Mouse (Mus musculus) left cerebral cortex, adult 2 months (tissue): ENCODE results near the gene Pkp2. TPM values are rescaled to one million over a fixed set of nuclear protein-coding genes. Genes with fewer than 3 reads are reported as not detected.
"Not testable (repeated sequence)": the region's sequence is repeated elsewhere in the genome, so short reads cannot be mapped to it uniquely, and the experiment has no call there.

Source experiments
- DNase-seq, 2 experiments: peaks; one replicate each; pipeline ENCODE4 v3.0.0; 2021 to 2022; ENCODE audit warnings: low spot score in 2 of 2, mixed read lengths in 1 of 2; ENCODE audit errors: extremely low spot score in 1 of 2
- H3K27ac ChIP-seq: fragments of 200-600 bp; 2 replicates; pipeline ENCODE4 v1.8.1; 2022
- H3K4me3 ChIP-seq: fragments of 200-600 bp; 2 replicates; pipeline ENCODE4 v1.8.1; 2022
- CTCF ChIP-seq: fragments of 200-600 bp; IDR thresholded peaks from 2 replicates; pipeline ENCODE4 v1.8.1; 2022; ENCODE audit warnings: antibody characterized with exemption, mild to moderate bottlenecking, moderate library complexity
- intact Hi-C: fragments of 180-260 bp; cut with DNase I; formaldehyde crosslinking; loops from one replicate; pipeline ENCODE4 v1.15.1; 2025
- total RNA-seq, 2 experiments: library from RNA; stranded (reverse); gene quantifications; 2 replicates each; pipeline ENCODE4 v1.2.3; 2021

Gene Pkp2
- total RNA-seq, 2 experiments from 2014 or later: 5.9 to 9.6 TPM

DNA sequence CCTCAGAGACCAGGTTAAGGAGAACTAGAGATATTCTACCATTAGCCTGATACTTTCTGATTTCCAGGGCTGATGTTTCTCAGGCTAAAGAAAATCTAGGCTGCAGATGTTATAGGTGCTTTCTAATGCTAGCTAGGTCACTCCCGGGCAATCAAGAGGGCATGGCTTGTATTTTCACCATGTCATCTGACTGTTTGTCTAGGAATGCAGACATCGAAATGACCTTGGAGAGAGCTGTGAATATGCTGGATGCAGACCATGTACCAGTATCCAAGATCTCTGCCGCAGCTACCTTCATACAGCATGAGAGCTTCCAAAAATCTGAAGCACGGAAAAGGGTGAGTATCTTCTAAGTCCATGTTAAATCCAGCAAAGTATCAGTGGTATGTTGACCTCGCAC, 17.3 kb downstream of the Pkp2 start:
- intact Hi-C loops: no loop called here
- DNase-seq: no peak

DNA sequence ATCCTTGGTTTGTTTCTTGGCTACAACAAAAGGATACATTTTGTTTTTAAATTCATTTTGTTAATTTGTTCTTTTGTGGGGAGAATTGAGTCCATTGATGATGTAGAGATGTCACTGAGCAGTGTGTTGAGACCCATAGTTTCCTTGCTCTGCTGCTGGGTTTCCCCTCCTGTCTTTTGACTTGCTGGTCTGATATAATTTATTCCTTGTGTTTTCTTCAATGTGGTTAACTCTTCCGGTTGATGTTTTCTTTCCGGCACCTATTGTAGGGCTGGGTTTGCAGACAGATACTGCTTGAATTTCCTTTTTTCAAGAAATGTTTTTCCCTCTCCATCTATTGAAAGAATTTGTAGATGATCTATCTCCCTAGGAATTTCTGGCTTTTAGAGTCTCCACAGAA, 20.8 kb downstream of the Pkp2 start:
- DNase-seq: no peak
- H3K27ac ChIP-seq: no peak overlapping the region
- intact Hi-C loops: no loop called here
- TF ChIP-seq CTCF: no peak
- no peak overlapping the region for H3K4me3 ChIP-seq

More for the DNA sequence above, 17.3 kb downstream of the Pkp2 start:
- no peak overlapping the region for H3K4me3 ChIP-seq
- H3K27ac ChIP-seq: no peak overlapping the region
- TF ChIP-seq CTCF: no peak

DNA sequence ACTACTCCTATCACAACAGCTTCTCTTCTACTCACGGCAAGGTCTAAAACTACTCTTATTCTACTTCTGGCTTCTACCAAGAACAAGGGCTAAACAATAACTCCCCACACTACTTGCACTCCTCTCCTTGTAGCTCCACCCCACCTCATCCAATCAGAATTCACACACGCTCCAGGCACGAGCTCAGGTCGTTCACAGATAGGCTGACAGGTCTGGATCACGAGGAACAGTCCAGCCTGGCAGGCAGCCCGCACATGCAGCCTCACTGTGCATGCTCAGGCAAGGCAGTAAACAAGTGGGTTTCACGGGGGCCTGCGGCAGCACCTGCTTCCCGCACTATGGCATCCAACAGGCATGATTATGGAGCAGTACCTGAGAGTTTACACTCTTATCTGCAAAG, 23.6 kb downstream of the Pkp2 start:
- intact Hi-C loops, H3K27ac ChIP-seq, DNase-seq, H3K4me3 ChIP-seq: not testable (repeated sequence)

DNA sequence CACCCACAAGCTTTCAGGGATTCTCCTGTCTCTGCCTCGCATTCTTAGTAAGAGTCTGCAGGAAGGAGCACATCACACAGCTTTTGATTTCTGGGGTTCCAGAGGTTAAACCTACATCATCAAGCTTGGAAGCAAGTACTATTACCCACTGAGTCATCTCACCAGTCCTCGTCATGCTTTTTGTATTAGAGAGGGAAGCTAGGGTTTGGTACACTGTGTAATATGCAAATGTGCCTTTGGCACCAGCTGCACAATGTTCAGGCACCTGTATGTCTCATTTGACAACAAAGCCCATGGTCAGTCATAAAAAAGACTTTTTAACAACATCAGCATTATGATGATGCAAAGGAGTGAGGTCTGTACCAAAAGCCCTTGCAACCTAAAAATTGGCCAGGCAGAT, 25.2 kb downstream of the Pkp2 start:
- Histone ChIP-seq H3K27ac (no peak overlapping the region), H3K4me3 (no peak overlapping the region)
- intact Hi-C loops: no loop called here
- DNase-seq: no peak
- TF ChIP-seq CTCF: no peak

DNA sequence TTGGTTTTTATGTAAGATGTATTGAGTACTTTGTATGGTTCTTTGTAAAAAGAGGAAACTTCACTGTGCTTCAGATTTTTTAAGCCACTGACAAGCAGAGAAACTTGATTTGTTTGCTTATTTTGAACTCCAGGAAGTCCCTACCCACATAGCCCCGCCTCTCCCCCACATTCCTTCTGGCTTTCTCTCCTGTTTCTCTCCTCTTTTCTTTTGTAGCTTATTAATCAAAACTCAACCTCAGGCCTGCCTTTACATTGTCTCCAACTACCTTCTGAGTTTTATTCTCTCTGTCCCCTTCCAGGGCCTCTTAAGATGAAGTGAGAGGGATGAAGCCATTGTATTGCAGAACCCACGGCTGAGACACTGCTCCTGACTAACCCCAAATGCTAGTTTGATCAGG, 31.6 kb downstream of the Pkp2 start:
- intact Hi-C loops: no loop called here
- no peak for DNase-seq
- Histone ChIP-seq H3K27ac (no peak overlapping the region), H3K4me3 (no peak overlapping the region)
- TF ChIP-seq CTCF: no peak

DNA sequence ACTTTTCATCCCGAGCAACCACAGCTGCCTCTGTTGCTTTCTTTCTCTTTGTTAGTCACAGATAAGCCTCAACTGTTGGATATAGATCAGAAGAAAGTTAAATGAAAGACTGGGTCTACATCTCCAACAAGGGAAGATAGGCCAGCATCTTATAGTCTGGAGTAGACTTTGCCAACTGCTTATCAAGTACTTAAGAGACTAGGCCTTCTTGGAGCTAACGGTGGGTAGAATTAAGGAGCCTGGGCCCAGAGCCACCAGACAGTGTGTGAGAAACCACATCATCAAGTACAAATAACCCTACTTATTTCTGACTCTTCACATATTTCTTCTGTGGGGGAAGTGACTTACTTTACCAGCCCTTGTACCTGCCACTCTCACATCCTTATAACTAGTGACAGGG, 37.4 kb downstream of the Pkp2 start:
- TF ChIP-seq CTCF: no peak
- intact Hi-C loops: no loop called here

DNA sequence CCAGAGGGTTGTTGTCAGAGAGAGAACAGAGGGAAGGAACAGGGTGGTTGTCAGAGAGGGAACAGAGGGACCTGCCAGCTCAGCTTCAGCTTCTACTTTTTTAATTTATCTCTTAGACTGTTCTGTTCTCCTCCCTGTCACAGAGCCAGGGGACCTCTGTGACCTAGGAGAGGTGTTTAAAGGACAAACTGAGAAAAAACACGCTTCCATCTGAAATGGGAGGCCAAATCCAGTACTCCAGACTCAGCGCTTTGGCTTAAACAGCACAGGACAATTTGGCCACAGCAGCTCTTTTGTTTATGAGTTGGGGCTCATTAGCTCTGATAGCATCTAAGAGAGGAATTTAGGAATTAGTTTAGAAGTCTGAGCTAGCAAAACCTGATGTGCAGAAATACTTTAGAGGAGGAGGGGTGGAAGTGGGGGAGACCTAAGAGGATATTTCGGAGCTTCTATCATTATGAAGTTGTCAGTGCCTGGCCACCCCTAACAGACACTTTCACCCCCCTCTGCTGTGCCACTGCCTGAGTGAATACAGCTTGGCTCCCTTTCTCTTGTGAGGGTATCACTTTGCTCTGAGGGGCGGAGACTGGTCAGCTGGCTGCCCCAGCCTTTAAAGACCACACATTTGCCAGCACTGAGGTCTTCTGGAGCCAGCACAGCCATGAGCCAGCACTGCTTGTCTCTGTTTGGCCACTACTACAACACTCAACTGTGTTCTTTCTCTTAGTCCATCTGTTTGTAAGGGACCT, 40.4 kb downstream of the Pkp2 start:
- no peak for DNase-seq
- H3K4me3 ChIP-seq: no peak overlapping the region
- H3K27ac ChIP-seq: no peak overlapping the region
- TF ChIP-seq CTCF: no peak
- intact Hi-C loops: no loop called here

More for the DNA sequence above, 37.4 kb downstream of the Pkp2 start:
- Histone ChIP-seq H3K4me3 (no peak overlapping the region), H3K27ac (no peak overlapping the region)
- DNase-seq: no peak

DNA sequence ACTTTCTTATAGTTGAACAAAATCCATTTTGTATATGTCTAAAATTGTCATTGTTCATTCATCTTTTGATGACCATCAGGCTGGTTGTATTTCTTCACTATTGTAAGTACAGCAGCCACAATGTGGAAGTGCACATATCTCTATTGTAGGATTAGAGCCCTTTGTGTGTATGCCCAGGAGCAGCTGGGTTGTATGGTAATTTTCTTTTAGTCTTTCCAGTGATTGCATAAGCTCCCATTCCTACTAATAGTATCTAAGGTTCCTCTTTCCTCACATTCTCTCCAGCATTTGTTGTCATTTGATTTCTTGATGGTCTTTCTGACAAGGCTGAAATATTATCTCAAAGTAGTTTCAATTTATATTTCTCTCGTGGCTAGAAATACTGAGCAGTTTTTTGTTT, 42.1 kb downstream of the Pkp2 start:
- no peak for TF ChIP-seq CTCF
- no peak overlapping the region for H3K27ac ChIP-seq
- intact Hi-C loops: no loop called here

DNA sequence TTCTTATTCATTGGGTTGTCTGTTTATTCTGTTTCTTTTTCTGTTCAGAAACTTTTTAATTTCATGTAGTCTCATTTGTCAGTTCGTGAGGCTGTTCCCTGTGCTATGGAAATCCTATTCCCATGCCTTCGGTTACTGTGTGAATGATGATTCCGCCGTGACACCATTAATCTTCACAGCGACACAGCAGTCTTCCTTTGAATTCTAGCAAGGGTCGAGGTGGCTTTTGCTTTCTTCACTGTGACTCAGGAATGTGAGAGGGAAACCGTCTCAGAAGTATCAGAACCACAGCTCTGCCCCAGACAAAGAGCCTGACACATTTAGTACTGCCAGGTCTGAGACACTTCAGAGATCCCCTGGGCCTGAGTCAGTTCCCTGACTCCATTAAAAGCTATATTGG, 42.8 kb downstream of the Pkp2 start:
- no peak for TF ChIP-seq CTCF
- intact Hi-C loops: no loop called here
- DNase-seq: no peak
- Histone ChIP-seq H3K27ac (no peak overlapping the region), H3K4me3 (no peak overlapping the region)

More for the DNA sequence above, 42.1 kb downstream of the Pkp2 start:
- no peak overlapping the region for H3K4me3 ChIP-seq
- no peak for DNase-seq

DNA sequence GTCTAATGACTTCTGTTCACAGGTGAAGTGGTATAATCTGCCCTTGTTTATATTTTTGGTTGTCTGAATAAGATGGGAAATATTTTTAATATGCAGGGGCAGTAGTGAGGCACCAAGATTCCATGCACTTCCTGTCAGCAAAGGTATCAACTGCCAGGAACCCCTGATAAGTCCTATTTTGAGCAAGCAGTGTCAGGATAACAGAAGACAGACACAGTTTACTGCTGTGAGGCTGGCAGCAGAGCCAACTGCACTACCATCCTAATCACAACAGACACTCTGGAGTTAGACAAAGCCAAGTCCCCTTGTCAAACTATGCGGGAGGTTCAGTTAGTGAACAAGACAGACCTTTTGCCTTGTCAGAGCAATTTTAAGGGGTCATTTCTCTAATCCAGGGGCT, 43.6 kb downstream of the Pkp2 start:
- H3K27ac ChIP-seq: no peak overlapping the region
- intact Hi-C loops: no loop called here
- no peak overlapping the region for H3K4me3 ChIP-seq
- TF ChIP-seq CTCF: no peak
- no peak for DNase-seq

DNA sequence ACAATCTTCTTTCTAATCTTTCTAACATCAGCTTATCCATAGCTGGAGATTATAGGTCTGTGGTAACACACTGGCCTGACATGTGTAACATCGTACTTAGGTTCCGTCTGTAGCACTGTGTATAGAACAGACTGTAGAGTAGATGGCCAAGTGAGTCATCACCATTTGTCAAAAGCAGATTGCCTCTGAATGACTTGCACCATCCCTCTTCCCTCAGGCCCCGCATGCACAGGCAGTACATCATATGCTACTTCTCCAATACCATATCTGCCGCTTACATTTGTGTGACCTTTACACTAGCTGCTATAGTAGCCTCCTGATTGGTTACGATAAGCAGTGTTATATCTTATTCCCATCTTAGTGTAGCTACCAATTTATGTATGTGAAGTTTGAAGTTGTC, 47.8 kb downstream of the Pkp2 start:
- intact Hi-C loops: no loop called here
- H3K4me3 ChIP-seq: no peak overlapping the region
- no peak for DNase-seq
- H3K27ac ChIP-seq: no peak overlapping the region
- no peak for TF ChIP-seq CTCF

DNA sequence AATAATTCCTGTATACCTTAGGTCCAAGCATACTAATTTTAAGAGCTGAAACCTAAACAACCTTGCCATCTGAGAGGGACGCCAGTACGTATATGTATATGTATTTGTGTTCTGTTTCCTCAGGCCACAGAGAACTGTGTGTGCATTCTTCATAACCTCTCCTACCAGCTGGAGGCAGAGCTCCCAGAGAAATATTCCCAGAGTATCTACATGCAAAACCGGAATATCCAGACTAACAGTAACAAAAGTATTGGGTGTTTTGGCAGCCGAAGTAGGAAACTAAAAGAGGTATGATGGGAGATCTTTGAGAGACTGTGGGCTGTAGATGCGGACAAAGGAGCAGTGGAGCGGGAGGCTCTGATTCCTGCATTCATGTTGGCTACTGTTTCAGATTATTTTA, 48.4 kb downstream of the Pkp2 start:
- intact Hi-C loops: no loop called here
- H3K27ac ChIP-seq: no peak overlapping the region
- no peak for DNase-seq
- TF ChIP-seq CTCF: no peak
- no peak overlapping the region for H3K4me3 ChIP-seq

DNA sequence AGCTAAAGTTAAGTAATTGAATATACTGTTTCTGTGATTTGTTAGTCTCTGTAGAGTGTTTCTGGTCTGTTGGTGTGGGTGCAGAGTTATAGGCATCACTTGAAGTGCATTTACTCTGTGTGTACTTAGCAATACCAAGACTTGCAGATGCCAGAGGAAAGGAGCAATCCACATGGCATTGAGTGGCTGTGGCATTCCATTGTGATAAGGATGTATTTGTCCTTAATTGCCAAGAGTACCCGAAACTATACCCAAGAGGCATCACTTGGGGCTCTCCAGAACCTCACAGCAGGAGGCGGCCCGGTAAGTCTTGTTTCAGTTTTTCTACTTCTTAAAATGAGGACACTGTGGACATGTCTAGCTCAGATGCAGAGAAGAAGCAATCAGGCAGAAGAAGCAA, 49.3 kb downstream of the Pkp2 start:
- intact Hi-C loops: no loop called here
- no peak for TF ChIP-seq CTCF
- H3K27ac ChIP-seq: no peak overlapping the region
- no peak for DNase-seq
- no peak overlapping the region for H3K4me3 ChIP-seq
